Mouse (Mus musculus): ENCODE results near the gene Hist2h4. TPM values are rescaled to one million over a fixed set of nuclear protein-coding genes. Genes with fewer than 3 reads are reported as not detected.

Gene Hist2h4
- total RNA-seq, 2 experiments from 2014 or later = 115 to 118 TPM

- ATAC-seq (replicated peaks; ENCODE audit: poor library complexity) = peak; percentile 81
Measured at GRCm38 (mm10) chr3:96269511-96270474, 6.7 kb upstream of the Hist2h4 start, which contains the start of gene Hist2h2bb. TSS of gene Hist2h2bb (plus strand) at chr3:96269752.

GRCm38 (mm10) chr3:96268776-96269378, 5.8 kb upstream of the Hist2h4 start:
- peak; percentile 26 for ATAC-seq (replicated peaks; ENCODE audit: poor library complexity)

GRCm38 (mm10) chr3:96268051-96268775, 5.1 kb upstream of the Hist2h4 start, which contains the start of gene Hist2h3b:
TSS of gene Hist2h3b (plus strand) at chr3:96268654.
- peak; percentile 40 for ATAC-seq (replicated peaks; ENCODE audit: poor library complexity)

- ATAC-seq (replicated peaks; ENCODE audit: poor library complexity) = no peak
Measured at GRCm38 (mm10) chr3:96267541-96267940, 4.4 kb upstream of the Hist2h4 start.

- ATAC-seq (replicated peaks; ENCODE audit: poor library complexity) = no peak
Measured at GRCm38 (mm10) chr3:96266132-96266710, 3.1 kb upstream of the Hist2h4 start.

GRCm38 (mm10) chr3:96264404-96264949, 1.4 kb upstream of the Hist2h4 start:
- no peak for ATAC-seq (replicated peaks; ENCODE audit: poor library complexity)

GRCm38 (mm10) chr3:96263558-96264403, 670 bp upstream of the Hist2h4 start:
- ATAC-seq (replicated peaks; ENCODE audit: poor library complexity) = peak; percentile 12; the same call in 1 of the 2 replicates

- peak; percentile 62 for ATAC-seq (replicated peaks; ENCODE audit: poor library complexity)
Measured at GRCm38 (mm10) chr3:96262216-96262875, 765 bp downstream of the Hist2h4 start.

GRCm38 (mm10) chr3:96261623-96262022, 1.5 kb downstream of the Hist2h4 start:
- no peak for ATAC-seq (replicated peaks; ENCODE audit: poor library complexity)

- ATAC-seq (replicated peaks; ENCODE audit: poor library complexity) = no peak
Measured at GRCm38 (mm10) chr3:96260220-96260619, 2.9 kb downstream of the Hist2h4 start.

GRCm38 (mm10) chr3:96257190-96257589, 5.9 kb downstream of the Hist2h4 start:
- no peak for ATAC-seq (replicated peaks; ENCODE audit: poor library complexity)

- no peak for ATAC-seq (replicated peaks; ENCODE audit: poor library complexity)
Measured at GRCm38 (mm10) chr3:96255926-96256593, 7.1 kb downstream of the Hist2h4 start.

GRCm38 (mm10) chr3:96254683-96255355, 8.3 kb downstream of the Hist2h4 start:
- ATAC-seq (replicated peaks; ENCODE audit: poor library complexity) = peak; percentile 96

GRCm38 (mm10) chr3:96251787-96252186, 11.3 kb downstream of the Hist2h4 start:
- peak; percentile 30 for ATAC-seq (replicated peaks; ENCODE audit: poor library complexity)

GRCm38 (mm10) chr3:96250890-96251289, 12.2 kb downstream of the Hist2h4 start:
- ATAC-seq (replicated peaks; ENCODE audit: poor library complexity) = no peak

- no peak for ATAC-seq (replicated peaks; ENCODE audit: poor library complexity)
Measured at GRCm38 (mm10) chr3:96249034-96249345, 14.1 kb downstream of the Hist2h4 start.

GRCm38 (mm10) chr3:96248141-96249033, 14.7 kb downstream of the Hist2h4 start:
- ATAC-seq (replicated peaks; ENCODE audit: poor library complexity) = no peak

All from megakaryocyte progenitor cell, adult 5-6 weeks (primary cell).